Mouse (Mus musculus) neutrophil, adult 65 days (primary cell): Measurements from ENCODE around the gene Psapl1. TPM values are rescaled to one million over a fixed set of nuclear protein-coding genes. Genes with fewer than 3 reads are reported as not detected.

Experiments used
- total RNA-seq: library from RNA; stranded (reverse); gene quantifications from 2 replicates; pipeline ENCODE4 v1.2.4, GENCODE M21; 2023

The Psapl1 gene
- not detected in 2 replicates for total RNA-seq

DNA sequence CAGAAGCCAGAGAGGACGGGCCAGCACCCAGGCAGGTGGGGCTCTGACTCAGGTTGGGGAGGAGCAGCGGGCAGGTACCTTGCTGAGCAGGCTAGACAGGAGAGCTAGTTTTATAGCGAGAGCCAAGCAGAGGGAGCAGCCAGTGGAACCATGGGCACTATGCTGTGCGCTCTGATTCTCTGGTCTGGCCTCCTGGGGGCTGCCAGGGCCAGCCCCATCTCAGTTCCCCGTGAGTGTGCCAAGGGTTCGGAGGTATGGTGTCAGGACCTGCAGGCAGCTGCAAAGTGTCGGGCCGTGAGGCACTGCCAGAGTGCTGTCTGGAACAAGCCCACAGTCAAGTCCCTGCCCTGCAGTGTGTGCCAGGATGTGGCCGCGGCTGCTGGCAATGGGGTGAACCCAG is at the start of gene Psapl1:
TSS of gene Psapl1 (plus strand) at position 106 of the 400 bp plus-strand sequence.

Other genes starting within 250 kb of the Psapl1 start
- 0.13 and 0.52 TPM in 2 replicates for gene Sorcs2, start 194.1 kb downstream of the Psapl1 start, total RNA-seq